Mouse (Mus musculus) midbrain, embryonic 10.5 days (tissue): ENCODE results near the gene Rerg. TPM values are rescaled to one million over a fixed set of nuclear protein-coding genes. Genes with fewer than 3 reads are reported as not detected.

Experiments
- DNase-seq: peaks from one replicate; pipeline ENCODE4 v3.0.0-alpha.2; 2017; ENCODE audit warnings: low spot score
- H3K27ac ChIP-seq: fragments of 300-500 bp; sonication (generic); replicated peaks from 2 replicates; pipeline ENCODE4 v1.5.1; 2016; ENCODE audit warnings: mild to moderate bottlenecking
- H3K27me3 ChIP-seq: fragments of 300-500 bp; sonication (generic); 2 replicates; pipeline ENCODE4 v1.6.1; 2016; ENCODE audit warnings: low read depth, mild to moderate bottlenecking; ENCODE audit not compliant: poor library complexity, severe bottlenecking
- H3K36me3 ChIP-seq: fragments of 300-500 bp; sonication (generic); 2 replicates; pipeline ENCODE4 v1.6.1; 2016; ENCODE audit warnings: mild to moderate bottlenecking, moderate library complexity
- H3K4me1 ChIP-seq: fragments of 300-500 bp; sonication (generic); 2 replicates; pipeline ENCODE4 v1.6.1; 2016
- H3K4me3 ChIP-seq: fragments of 300-500 bp; sonication (generic); 2 replicates; pipeline ENCODE4 v1.5.1; 2016; ENCODE audit warnings: mild to moderate bottlenecking, moderate library complexity
- H3K9me3 ChIP-seq: fragments of 300-500 bp; sonication (generic); replicated peaks from 2 replicates; pipeline ENCODE4 v1.6.1; 2016; ENCODE audit warnings: mild to moderate bottlenecking
- WGBS: fragments of 180-500 bp; shearing (Covaris S2); methylation state at CpG from one replicate; pipeline ENCODE4 v1.1.7; 2016; 5-methylcytosine and 5-hydroxymethylcytosine counted together
- polyA plus RNA-seq: library from polyadenylated mRNA; unstranded; fragments of >200 nt; fragmentation: Nextera tagmentation; extraction: Ambion mirVana; gene quantifications from 2 replicates; pipeline ENCODE4 v1.2.1, GENCODE M21; 2016

Rerg gene
- polyA plus RNA-seq, 1 experiment from 2014 or later, result 0.83 TPM

- peaks cover 2% of the 10 kb centered on the region; the same call in 1 of the 2 replicates for H3K4me1 ChIP-seq
- no peaks in the 10 kb centered on the region for H3K27me3 ChIP-seq
- H3K36me3 ChIP-seq, result no peaks in the 10 kb centered on the region
- 81% methylated on average over 11 of the region's 11 CpGs for WGBS
- no peak for DNase-seq
- no peak overlapping the region for H3K4me3 ChIP-seq
- H3K27ac ChIP-seq, result no peak overlapping the region
- H3K9me3 ChIP-seq, result no peaks in the 10 kb centered on the region
Observed at GRCm38 (mm10) chr6:137156437-137157219, 13.7 kb downstream of the Rerg start.

GRCm38 (mm10) chr6:137155196-137156137 is 14.8 kb downstream of the Rerg start:
- no peak for DNase-seq
- Histone ChIP-seq H3K4me1 (peaks cover 2% of the 10 kb centered on the region; the same call in 1 of the 2 replicates), H3K4me3 (no peak overlapping the region), H3K36me3 (no peaks in the 10 kb centered on the region), H3K9me3 (no peaks in the 10 kb centered on the region), H3K27ac (no peak overlapping the region), H3K27me3 (no peaks in the 10 kb centered on the region)
- 77% methylated on average over 26 of the region's 26 CpGs for WGBS

GRCm38 (mm10) chr6:137153021-137153420 is 17.3 kb downstream of the Rerg start:
- Histone ChIP-seq H3K4me1 (peaks cover 2% of the 10 kb centered on the region; the same call in 1 of the 2 replicates), H3K36me3 (no peaks in the 10 kb centered on the region), H3K27ac (no peak overlapping the region), H3K9me3 (no peaks in the 10 kb centered on the region), H3K4me3 (no peak overlapping the region), H3K27me3 (no peaks in the 10 kb centered on the region)
- 89% methylated on average over 14 of the region's 14 CpGs for WGBS
- no peak for DNase-seq

- WGBS, result 91% methylated on average over 2 of the region's 2 CpGs
- no peaks in the 10 kb centered on the region for H3K9me3 ChIP-seq
- no peaks in the 10 kb centered on the region for H3K27me3 ChIP-seq
- no peak overlapping the region for H3K4me3 ChIP-seq
- H3K27ac ChIP-seq, result no peak overlapping the region
- no peak for DNase-seq
- peaks cover 2% of the 10 kb centered on the region; the same call in 1 of the 2 replicates for H3K4me1 ChIP-seq
- H3K36me3 ChIP-seq, result no peaks in the 10 kb centered on the region
Observed at GRCm38 (mm10) chr6:137151015-137151414, 19.3 kb downstream of the Rerg start.

GRCm38 (mm10) chr6:137149833-137150232 is 20.5 kb downstream of the Rerg start:
- 85% methylated on average over 4 of the region's 4 CpGs for WGBS

GRCm38 (mm10) chr6:137146910-137147309 is 23.4 kb downstream of the Rerg start:
- H3K4me1 ChIP-seq, result peaks cover 28% of the 10 kb centered on the region
- no peak for DNase-seq
- no peaks in the 10 kb centered on the region for H3K36me3 ChIP-seq
- 86% methylated on average over 2 of the region's 2 CpGs for WGBS
- no peaks in the 10 kb centered on the region for H3K9me3 ChIP-seq
- no peak overlapping the region for H3K27ac ChIP-seq
- H3K27me3 ChIP-seq, result no peaks in the 10 kb centered on the region
- no peak overlapping the region for H3K4me3 ChIP-seq

More at GRCm38 (mm10) chr6:137149833-137150232, 20.5 kb downstream of the Rerg start:
- Histone ChIP-seq H3K27me3 (no peaks in the 10 kb centered on the region), H3K9me3 (no peaks in the 10 kb centered on the region), H3K4me3 (no peak overlapping the region), H3K27ac (no peak overlapping the region), H3K36me3 (no peaks in the 10 kb centered on the region), H3K4me1 (peaks cover 3% of the 10 kb centered on the region; the same call in 1 of the 2 replicates)
- DNase-seq, result no peak

GRCm38 (mm10) chr6:137145611-137146010 is 24.7 kb downstream of the Rerg start:
- Histone ChIP-seq H3K27me3 (no peaks in the 10 kb centered on the region), H3K4me3 (no peak overlapping the region), H3K36me3 (no peaks in the 10 kb centered on the region), H3K27ac (no peak overlapping the region), H3K4me1 (peaks cover 38% of the 10 kb centered on the region), H3K9me3 (no peaks in the 10 kb centered on the region)
- WGBS, result 92% methylated on average over 11 of the region's 11 CpGs
- no peak for DNase-seq

- WGBS, result 68% methylated on average over 11 of the region's 11 CpGs
- Histone ChIP-seq H3K4me3 (no peak overlapping the region), H3K4me1 (peaks cover 38% of the 10 kb centered on the region), H3K36me3 (no peaks in the 10 kb centered on the region), H3K9me3 (no peaks in the 10 kb centered on the region), H3K27me3 (no peaks in the 10 kb centered on the region), H3K27ac (no peak overlapping the region)
- DNase-seq, result no peak
Observed at GRCm38 (mm10) chr6:137144958-137145535, 25.2 kb downstream of the Rerg start.

GRCm38 (mm10) chr6:137144526-137144840 is 25.8 kb downstream of the Rerg start:
- 89% methylated on average over 10 of the region's 10 CpGs for WGBS
- Histone ChIP-seq H3K27me3 (no peaks in the 10 kb centered on the region), H3K36me3 (no peaks in the 10 kb centered on the region), H3K4me1 (peaks cover 38% of the 10 kb centered on the region), H3K9me3 (no peaks in the 10 kb centered on the region), H3K27ac (no peak overlapping the region), H3K4me3 (no peak overlapping the region)
- no peak for DNase-seq

- H3K4me3 ChIP-seq, result no peak overlapping the region
- H3K27ac ChIP-seq, result 0 out of 2 replicates have a peak overlapping the region, but pooled peaks have one; percentile 81
- peaks cover 38% of the 10 kb centered on the region for H3K4me1 ChIP-seq
- no peak for DNase-seq
- H3K27me3 ChIP-seq, result no peaks in the 10 kb centered on the region
- H3K36me3 ChIP-seq, result no peaks in the 10 kb centered on the region
- WGBS, result 81% methylated on average over 7 of the region's 7 CpGs
- no peaks in the 10 kb centered on the region for H3K9me3 ChIP-seq
Observed at GRCm38 (mm10) chr6:137143818-137144525, 26.3 kb downstream of the Rerg start.

GRCm38 (mm10) chr6:137142796-137143195 is 27.5 kb downstream of the Rerg start:
- peak overlapping the region; percentile 81 for H3K27ac ChIP-seq
- no peaks in the 10 kb centered on the region for H3K9me3 ChIP-seq
- no peaks in the 10 kb centered on the region for H3K27me3 ChIP-seq
- no peaks in the 10 kb centered on the region for H3K36me3 ChIP-seq
- H3K4me1 ChIP-seq, result peaks cover 38% of the 10 kb centered on the region
- peak; percentile 75 for DNase-seq
- H3K4me3 ChIP-seq, result peak overlapping the region; percentile 45
- WGBS, result 3% methylated on average over 11 of the region's 11 CpGs

- peaks cover 38% of the 10 kb centered on the region for H3K4me1 ChIP-seq
- WGBS, result 54% methylated on average over 5 of the region's 5 CpGs
- H3K27ac ChIP-seq, result peak overlapping the region; percentile 28; the same call in 1 of the 2 replicates
- H3K36me3 ChIP-seq, result no peaks in the 10 kb centered on the region
- no peaks in the 10 kb centered on the region for H3K9me3 ChIP-seq
- no peak overlapping the region for H3K4me3 ChIP-seq
- no peaks in the 10 kb centered on the region for H3K27me3 ChIP-seq
- no peak for DNase-seq
Observed at GRCm38 (mm10) chr6:137141247-137141820, 29.0 kb downstream of the Rerg start.
